Mouse (Mus musculus): Measurements from ENCODE around the gene Pcbd2.
"Not testable (repeated sequence)": the region's sequence is repeated elsewhere in the genome, so short reads cannot be mapped to it uniquely, and the experiment has no call there.

Pcbd2 gene

DNA sequence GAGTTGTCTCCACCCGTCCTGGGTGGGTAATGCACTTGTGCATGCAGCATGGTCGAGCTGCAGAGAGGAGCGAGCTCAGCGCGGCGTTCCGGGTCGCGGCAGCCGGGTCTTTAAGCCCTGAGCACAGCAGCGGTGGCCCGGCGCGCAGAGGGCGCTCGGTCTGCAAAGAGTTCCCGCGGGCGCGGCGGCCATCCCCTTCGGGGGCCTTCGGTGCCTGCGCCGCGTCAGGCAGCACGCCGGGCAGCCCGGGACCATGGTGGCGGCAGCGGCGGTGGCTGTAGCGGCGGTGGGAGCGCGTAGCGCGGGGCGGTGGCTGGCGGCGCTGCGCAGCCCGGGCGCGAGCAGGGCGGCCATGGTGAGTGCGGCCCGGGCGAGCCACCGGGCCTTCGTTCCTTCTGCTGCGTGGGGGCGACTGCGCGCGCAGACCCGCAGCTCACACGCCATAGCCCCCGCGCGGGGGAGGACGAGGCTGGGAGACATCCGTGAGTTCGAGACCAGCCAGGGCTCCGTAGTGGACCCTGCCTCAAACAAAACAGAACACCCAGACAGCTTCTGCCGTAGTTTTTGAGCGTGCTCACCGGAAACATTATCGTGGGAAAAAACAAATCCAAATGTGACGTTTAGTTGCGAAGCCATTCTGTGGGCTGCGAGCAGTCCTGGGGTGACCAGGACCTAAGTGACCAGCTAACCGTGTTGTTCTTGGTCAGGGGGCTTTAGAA lies at the start of gene Pcbd2:
Gene Pcbd2 (plus strand): TSS at position 249 of the 719 bp plus-strand sequence.
- peak; percentile 81 for DNase-seq (ENCODE audit: low read depth)

- no peak for DNase-seq (ENCODE audit: low read depth)
Measured at GRCm38 (mm10) chr13:55682201-55682600, 45.0 kb upstream of the Pcbd2 start.

- DNase-seq (ENCODE audit: low read depth) = no peak
Measured at GRCm38 (mm10) chr13:55683581-55683980, 43.6 kb upstream of the Pcbd2 start.

DNA sequence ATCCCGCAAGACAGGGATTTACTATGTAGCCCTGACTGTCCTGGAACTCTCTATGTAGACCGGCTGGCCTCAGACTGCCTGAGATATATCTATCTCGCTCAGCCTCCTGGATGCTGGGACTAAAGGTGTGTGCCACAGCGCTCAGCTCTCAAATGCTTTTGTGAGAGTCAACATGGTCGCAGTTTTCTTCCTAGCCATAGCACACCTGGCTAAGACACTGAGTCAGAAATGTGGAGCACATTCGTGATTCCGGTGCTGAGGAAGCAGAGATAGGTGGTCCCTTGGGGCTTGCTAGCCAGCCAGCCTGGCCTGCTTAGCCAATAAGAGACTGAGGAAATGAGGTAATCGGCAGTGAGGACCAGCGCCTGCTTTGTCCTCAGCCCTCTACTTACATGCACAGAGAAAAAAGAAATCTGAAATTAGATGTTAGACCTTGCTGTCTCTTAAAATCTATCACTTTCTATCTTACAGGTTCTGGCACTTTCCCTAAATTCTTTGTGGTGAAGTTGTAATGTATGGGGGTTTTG lies 41.0 kb upstream of the Pcbd2 start:
- no peak for DNase-seq (ENCODE audit: low read depth)

GRCm38 (mm10) chr13:55687927-55688602 lies 39.1 kb upstream of the Pcbd2 start:
- DNase-seq (ENCODE audit: low read depth) = no peak

DNA sequence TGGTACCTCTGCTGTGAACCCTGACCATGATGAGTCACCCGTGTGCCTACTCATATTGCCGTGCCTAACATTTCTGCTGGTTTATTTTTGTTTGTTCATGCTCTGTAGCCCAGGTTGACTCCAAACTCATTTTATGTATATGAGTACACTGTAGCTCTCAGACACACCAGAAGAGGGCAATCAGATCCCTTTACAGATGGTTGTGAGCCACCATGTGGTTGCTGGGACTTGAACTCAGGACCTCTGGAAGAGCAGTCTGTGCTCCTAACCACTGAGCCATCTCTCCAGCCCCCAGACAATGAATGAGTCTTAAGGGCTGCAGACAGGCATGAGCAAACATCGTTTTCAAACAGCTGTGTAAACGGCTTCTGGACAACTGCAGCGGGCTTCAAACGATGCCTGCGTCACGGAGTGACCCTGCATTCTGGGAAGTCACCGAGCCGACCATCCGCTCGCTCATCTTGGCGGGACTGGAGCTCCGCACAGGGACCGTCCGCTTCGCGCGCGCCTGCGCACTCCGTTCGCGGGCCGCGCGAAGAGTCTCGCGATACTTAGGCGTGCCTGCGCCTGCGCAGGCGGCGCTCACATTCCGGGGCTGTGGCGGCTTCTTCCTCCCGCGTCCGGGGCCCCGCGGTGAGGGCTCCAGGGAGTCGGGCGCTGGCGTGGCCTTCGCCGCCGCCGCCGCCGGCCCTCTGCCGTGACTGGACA lies 34.5 kb upstream of the Pcbd2 start, which contains the start of gene B230219D22Rik:
Gene B230219D22Rik (plus strand): TSS at position 590 of the 708 bp plus-strand sequence.
- peak; percentile 93 for DNase-seq (ENCODE audit: low read depth)

- DNase-seq (ENCODE audit: low read depth) = peak; percentile 46
Measured at GRCm38 (mm10) chr13:55693243-55693721, 33.9 kb upstream of the Pcbd2 start.

- peak; percentile 44 for DNase-seq (ENCODE audit: low read depth)
Measured at GRCm38 (mm10) chr13:55694110-55694509, 33.1 kb upstream of the Pcbd2 start.

GRCm38 (mm10) chr13:55695989-55696388 lies 31.2 kb upstream of the Pcbd2 start:
- DNase-seq (ENCODE audit: low read depth) = not testable (repeated sequence)

DNA sequence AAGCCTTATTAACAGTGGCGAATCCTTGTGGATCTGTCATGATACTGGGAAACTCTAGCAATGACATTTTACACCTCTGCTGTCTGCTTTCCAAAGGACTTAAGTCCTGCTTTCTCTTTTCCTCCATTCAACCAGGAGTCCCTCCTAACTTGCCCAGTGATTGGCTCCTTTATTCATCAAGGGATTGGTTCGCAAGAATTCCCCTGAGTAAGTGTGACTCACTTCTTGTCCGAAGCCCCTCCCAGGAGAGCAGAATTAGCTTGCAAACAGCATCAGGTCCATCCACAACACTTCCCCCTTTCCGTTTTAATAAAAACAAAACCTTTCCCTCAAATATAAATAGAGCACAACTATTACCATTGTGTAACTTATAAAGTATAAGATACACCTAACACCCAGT lies 22.9 kb upstream of the Pcbd2 start:
- peak; percentile 80 for DNase-seq (ENCODE audit: low read depth)

DNA sequence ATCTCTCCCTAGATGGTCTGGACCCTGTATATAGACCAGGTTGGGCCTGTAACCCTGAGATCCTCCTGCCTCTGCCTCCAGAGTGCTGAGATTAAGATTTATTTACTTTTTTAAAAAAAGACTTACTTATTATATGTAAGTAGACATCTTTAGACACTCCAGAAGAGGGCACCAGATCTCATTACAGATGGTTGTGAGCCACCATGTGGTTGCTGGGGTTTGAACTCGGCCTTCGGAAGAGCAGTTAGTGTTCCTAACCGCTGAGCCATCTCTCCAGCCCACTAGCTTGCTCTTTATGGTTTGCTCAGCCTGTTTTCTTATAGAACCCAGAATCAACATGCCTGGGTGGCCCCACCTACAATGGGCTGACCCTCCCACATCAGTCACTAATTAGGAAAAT lies 14.3 kb upstream of the Pcbd2 start:
- peak; percentile 51 for DNase-seq (ENCODE audit: low read depth)

DNA sequence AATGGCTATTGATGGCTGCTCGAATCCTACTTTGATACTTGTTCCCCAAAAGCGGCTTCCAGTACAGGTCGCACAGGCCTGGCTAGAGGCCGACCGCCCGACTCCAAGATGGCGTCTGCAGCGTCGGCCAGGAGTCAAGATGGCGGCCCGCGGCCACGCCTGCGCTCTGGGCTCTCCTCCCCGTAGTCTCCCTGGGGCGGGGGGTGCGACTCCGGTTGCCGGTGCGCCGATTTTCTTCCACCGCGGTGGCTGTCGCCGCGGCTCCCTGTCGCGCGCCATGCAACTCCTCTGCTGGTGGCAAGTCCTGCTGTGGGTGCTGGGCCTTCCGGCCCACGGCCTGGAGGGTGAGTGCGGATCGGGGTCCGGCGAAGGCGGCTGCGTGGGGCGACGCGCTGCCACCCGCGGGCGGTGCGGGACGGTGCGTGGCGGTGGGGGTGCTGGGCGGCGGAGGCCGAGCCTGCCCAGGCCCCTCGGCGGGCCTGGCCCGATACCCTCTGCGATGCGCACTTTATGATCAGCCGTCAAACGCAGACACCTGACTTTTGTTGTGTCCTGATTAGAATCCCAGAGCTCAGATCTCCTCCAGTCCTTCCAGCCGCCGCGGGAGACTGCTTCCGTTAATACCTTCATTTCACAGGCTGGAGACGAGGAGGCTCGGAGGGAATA lies 12.5 kb upstream of the Pcbd2 start, which contains the start of gene Txndc15:
Gene Txndc15 (plus strand): TSS at position 150 of the 666 bp plus-strand sequence.
- DNase-seq (ENCODE audit: low read depth) = peak; percentile 83

- peak; percentile 51 for DNase-seq (ENCODE audit: low read depth)
Measured at GRCm38 (mm10) chr13:55715167-55715512, 12.0 kb upstream of the Pcbd2 start.

- DNase-seq (ENCODE audit: low read depth) = no peak
Measured at GRCm38 (mm10) chr13:55715908-55716510, 11.2 kb upstream of the Pcbd2 start.

DNA sequence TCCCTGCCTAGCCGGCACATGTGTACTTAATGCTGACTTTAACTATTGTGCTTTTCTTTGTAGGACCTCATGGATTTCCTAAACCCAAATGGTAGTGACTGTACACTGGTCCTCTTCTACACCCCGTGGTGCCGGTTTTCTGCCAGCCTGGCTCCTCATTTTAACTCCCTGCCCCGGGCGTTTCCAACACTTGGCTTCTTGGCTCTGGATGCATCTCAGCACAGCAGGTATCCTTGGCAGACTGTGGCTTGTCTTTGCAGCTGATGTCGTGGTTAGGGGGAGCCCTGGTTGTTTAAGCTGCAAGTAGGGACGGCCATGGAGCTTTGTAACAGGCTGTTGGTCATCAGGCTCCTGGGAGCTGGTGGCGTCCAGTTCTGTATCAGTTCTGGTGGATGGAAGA lies 5.7 kb upstream of the Pcbd2 start:
- no peak for DNase-seq (ENCODE audit: low read depth)

- DNase-seq (ENCODE audit: low read depth) = no peak
Measured at GRCm38 (mm10) chr13:55721995-55722394, 5.2 kb upstream of the Pcbd2 start.

DNA sequence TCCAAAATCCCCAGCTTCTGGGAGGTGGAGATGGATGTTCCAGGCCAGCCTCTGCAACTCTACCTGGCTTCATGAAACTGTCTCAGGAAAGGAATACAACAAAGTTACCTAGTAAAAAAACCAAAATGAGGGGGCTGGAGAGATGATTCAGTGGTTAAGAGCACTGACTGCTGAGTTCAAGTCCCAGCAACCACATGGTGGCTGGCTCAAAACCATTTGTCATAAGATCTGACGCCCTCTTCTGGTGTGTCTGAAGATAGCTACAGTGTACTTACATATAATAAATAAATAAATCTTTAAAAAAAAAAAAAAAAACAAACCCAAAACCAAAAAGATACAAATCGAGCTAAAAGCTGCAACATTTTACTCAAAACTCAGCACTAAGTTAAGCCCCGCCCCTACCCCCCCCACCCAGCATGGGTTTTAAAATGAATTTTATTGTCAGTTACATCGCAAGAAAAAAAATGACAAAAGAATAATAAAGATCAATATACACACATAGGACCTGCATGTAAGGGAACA lies 509 bp upstream of the Pcbd2 start:
- DNase-seq (ENCODE audit: low read depth) = peak; percentile 68

DNA sequence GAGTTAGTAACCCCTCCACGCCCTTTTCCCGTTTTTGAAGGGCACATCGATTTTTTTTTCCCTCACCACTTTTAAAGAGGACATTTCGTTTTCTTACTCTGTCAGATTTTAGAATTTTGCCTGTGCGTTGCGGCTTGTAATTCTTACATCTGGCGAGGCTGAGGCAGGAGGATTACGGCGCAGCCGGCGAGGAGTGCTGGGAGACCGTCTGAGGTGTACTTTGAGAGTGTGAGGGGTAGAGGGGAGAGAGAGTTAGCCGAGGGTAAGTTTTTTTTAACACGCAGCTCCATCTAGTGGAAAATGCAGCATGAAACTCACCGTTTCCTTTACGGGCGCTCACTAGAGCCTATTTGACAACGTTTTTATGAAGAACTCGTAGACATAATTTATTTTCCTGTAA lies 671 bp downstream of the Pcbd2 start:
- DNase-seq (ENCODE audit: low read depth) = peak; percentile 92

DNA sequence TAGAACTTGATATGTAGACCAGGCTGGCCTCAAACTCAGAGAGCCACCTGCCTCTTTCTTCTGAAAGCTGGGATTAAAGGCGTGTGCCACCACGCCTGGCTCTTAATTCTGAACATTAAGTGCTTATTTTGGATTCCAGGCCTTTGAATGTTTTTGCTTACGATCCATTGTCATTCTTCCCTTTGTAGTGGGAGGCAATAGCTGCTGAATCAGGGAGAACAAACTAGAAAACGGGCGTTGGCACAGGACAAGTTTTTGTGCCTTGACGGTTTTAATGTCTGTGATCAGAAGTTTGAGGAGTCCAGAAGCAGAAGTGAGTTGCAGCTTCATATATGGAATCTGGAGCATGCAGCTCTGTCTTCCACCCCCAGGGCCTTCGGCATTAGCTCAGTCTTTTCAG lies 3.5 kb downstream of the Pcbd2 start:
- no peak for DNase-seq (ENCODE audit: low read depth)

DNA sequence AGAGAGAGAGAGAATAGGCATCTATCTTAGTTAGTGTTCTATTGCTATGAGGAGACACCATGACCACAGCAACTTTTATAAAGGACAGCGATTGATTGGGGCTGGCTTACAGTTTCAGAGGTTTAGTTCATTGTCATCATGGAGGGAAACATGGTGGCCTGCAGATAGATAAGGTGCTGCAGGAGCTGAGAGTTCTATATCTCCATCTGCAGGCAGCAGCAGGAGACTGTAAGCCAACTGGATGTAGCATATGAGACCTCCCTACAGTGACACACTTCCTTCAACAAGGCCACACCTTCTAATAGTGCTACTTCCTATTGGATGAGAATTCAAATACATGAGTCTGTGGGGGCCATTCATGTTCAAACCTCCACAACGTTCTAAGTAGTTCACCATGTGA lies 5.0 kb downstream of the Pcbd2 start:
- DNase-seq (ENCODE audit: low read depth) = peak; percentile 77
